In the genomic region with DNA sequence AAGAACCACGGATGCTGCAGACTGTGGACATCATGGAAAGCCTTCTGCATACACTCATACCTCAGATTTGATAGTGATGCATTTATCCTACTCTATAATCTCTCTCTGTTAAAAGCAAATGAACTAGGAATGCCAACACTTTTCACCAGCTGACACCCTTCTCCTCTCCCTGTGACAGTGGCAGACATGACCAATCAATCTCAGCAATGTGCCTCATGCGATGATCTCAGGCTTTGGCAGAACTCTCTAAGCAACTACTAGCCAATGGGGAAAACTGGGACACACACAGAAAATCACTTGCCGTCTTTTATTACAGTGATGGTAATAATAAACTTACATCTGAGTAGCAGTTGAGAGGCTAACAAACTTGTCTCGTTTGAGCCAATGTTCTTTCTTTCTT, we compare ENCODE assay signal across 24 mouse cellular contexts.
DNase-seq lines count a peak whose midpoint lies in the region; ATAC-seq and TF ChIP-seq lines count a peak whose summit lies in the region.
"Had no signal": no experiment of that assay in that cellular context is flagged by ENCODE, and none has a peak within 500 bp of the region (broad histone marks: within the 10 kb centered on the region; RNA-seq: fewer than 3 reads in every experiment).

No protein-coding gene starts in this region.

- H3K36me3 ChIP-seq in lung, postnatal 0 days (ENCODE audit: insufficient read depth, low read length) = no peaks in the 10 kb centered on the region
- no peaks in the 10 kb centered on the region for H3K36me3 ChIP-seq in kidney, embryonic 14.5 days (ENCODE audit: control insufficient read depth, insufficient read depth, low read length)
- H3K36me3 ChIP-seq: embryonic facial prominence, embryonic 13.5 days; embryonic facial prominence, embryonic 15.5 days; forebrain, embryonic 10.5 days; forebrain, embryonic 12.5 days; G1E had no signal

- no peak overlapping the region for H3K27ac ChIP-seq in lung, postnatal 0 days (ENCODE audit: low read length)
- no peak overlapping the region; the same call in 1 of the 2 replicates for H3K27ac ChIP-seq in kidney, embryonic 14.5 days (ENCODE audit: low read depth, low read length)
- H3K27ac ChIP-seq: forebrain, embryonic 10.5 days; forebrain, embryonic 12.5 days had no signal

- TF ChIP-seq EP300 in lung, postnatal 0 days (IDR thresholded peaks at IDR 0.05) = no peak

- H3K4me3 ChIP-seq in lung, postnatal 0 days (ENCODE audit: low read depth, low read length) = no peak overlapping the region
- no peak overlapping the region for H3K4me3 ChIP-seq in lung, adult 2 months (replicated peaks; ENCODE audit: extremely low read depth, low read depth, low read length)
- H3K4me3 ChIP-seq in kidney, embryonic 14.5 days (ENCODE audit: low read length) = no peak overlapping the region
- H3K4me3 ChIP-seq: embryonic facial prominence, embryonic 13.5 days; embryonic facial prominence, embryonic 15.5 days; erythroblast, embryonic 14.5 days; forebrain, embryonic 10.5 days; forebrain, embryonic 12.5 days had no signal

- peak; percentile 17; the same call in 1 of the 2 replicates for ATAC-seq in lung, postnatal 0 days
- ATAC-seq in kidney, embryonic 14.5 days (ENCODE audit: low FRiP score, low TSS enrichment) = no peak
- ATAC-seq: activated CD4-positive, CD25-positive, alpha-beta regulatory T cell, adult 4 months; CD4-positive, CD25-positive, alpha-beta regulatory T cell, adult 4 months; forebrain, embryonic 14.5 days had no signal

- H3K9me3 ChIP-seq in lung, postnatal 0 days (ENCODE audit: low read length) = no peaks in the 10 kb centered on the region
- H3K9me3 ChIP-seq in kidney, embryonic 14.5 days (ENCODE audit: control insufficient read depth, low read length) = no peaks in the 10 kb centered on the region
- H3K9me3 ChIP-seq: embryonic facial prominence, embryonic 13.5 days; embryonic facial prominence, embryonic 15.5 days; forebrain, embryonic 10.5 days; forebrain, embryonic 12.5 days; G1E had no signal

- DNase-seq in heart, adult 11 months = peak; percentile 80
- DNase-seq in heart, adult 8-10 months (ENCODE audit: low spot score) = no peak
- DNase-seq in lung, postnatal 0 days (ENCODE audit: low spot score) = peak; percentile 47
- no peak for DNase-seq in lung, adult 2 months
- DNase-seq in lung, postnatal 25 days (ENCODE audit: low spot score) = peak; percentile 28
- DNase-seq in left cerebral cortex, adult 18-20 months (ENCODE audit: low spot score in 2 of 2) = no peak
- DNase-seq: adrenal gland, postnatal 10 days; B cell, adult 2 months; cerebellum, adult 11 months; cerebellum, adult 8-10 months; cerebellum, adult 9-11 months; embryo, embryonic 11 days had no signal

- TF ChIP-seq POLR2A in lung, adult 2 months (IDR thresholded peaks at IDR 0.05; ENCODE audit: borderline replicate concordance, extremely low read depth, low read depth, low read length) = no peak

- H3K4me1 ChIP-seq in lung, postnatal 0 days (ENCODE audit: insufficient read depth, low read depth, low read length) = peaks cover 10% of the 10 kb centered on the region; the same call in 1 of the 2 replicates
- H3K4me1 ChIP-seq in lung, adult 2 months (ENCODE audit: control insufficient read depth, insufficient read depth, low read length) = no peaks in the 10 kb centered on the region
- H3K4me1 ChIP-seq in kidney, embryonic 14.5 days (ENCODE audit: control insufficient read depth, insufficient read depth, low read length) = 0 out of 2 replicates have a peak, but pooled peaks cover 4% of the 10 kb centered on the region

- H3K9ac ChIP-seq in lung, postnatal 0 days (replicated peaks; ENCODE audit: low read depth) = no peak overlapping the region
- no peak overlapping the region for H3K9ac ChIP-seq in kidney, embryonic 14.5 days (ENCODE audit: low read depth, low read length)
- H3K9ac ChIP-seq: embryonic facial prominence, embryonic 13.5 days; embryonic facial prominence, embryonic 15.5 days; forebrain, embryonic 12.5 days had no signal

- 75% methylated on average over 4 of the region's 4 CpGs for WGBS in lung, postnatal 0 days
- 75% methylated on average over 4 of the region's 4 CpGs for WGBS in lung, adult 2 months
- 89% methylated on average over 4 of the region's 4 CpGs for WGBS in kidney, embryonic 14.5 days

- no peaks in the 10 kb centered on the region for H3K27me3 ChIP-seq in lung, postnatal 0 days (replicated peaks; ENCODE audit: insufficient read depth, low read length)
- no peaks in the 10 kb centered on the region for H3K27me3 ChIP-seq in kidney, embryonic 14.5 days (ENCODE audit: control insufficient read depth, insufficient read depth, low read length)
- H3K27me3 ChIP-seq: CH12.LX; embryonic facial prominence, embryonic 13.5 days; embryonic facial prominence, embryonic 15.5 days; Patski had no signal

- TF ChIP-seq CTCF in lung, postnatal 0 days (IDR thresholded peaks at IDR 0.05) = no peak
- no peak for TF ChIP-seq CTCF in lung, adult 2 months (IDR thresholded peaks at IDR 0.05; ENCODE audit: insufficient read depth, low read length)

- H3K4me2 ChIP-seq in lung, postnatal 0 days (replicated peaks; ENCODE audit: low read depth, low read length) = no peak overlapping the region
- no peak overlapping the region for H3K4me2 ChIP-seq in kidney, embryonic 14.5 days (replicated peaks; ENCODE audit: low read depth, low read length)
- H3K4me2 ChIP-seq: embryonic facial prominence, embryonic 13.5 days; embryonic facial prominence, embryonic 15.5 days; forebrain, embryonic 12.5 days had no signal

Comparison
In these comparisons a context has a peak if more than half of its experiments do, and no peak if none do; other contexts are left out.
1. DNase-seq: peak in heart, adult 11 months (single experiment), lung, postnatal 0 days (single experiment) and lung, postnatal 25 days (single experiment); none in heart, adult 8-10 months (single experiment), lung, adult 2 months (single experiment) and left cerebral cortex, adult 18-20 months (0 of 2).